8 mouse cellular contexts compared by ENCODE assay signal in the genomic region with DNA sequence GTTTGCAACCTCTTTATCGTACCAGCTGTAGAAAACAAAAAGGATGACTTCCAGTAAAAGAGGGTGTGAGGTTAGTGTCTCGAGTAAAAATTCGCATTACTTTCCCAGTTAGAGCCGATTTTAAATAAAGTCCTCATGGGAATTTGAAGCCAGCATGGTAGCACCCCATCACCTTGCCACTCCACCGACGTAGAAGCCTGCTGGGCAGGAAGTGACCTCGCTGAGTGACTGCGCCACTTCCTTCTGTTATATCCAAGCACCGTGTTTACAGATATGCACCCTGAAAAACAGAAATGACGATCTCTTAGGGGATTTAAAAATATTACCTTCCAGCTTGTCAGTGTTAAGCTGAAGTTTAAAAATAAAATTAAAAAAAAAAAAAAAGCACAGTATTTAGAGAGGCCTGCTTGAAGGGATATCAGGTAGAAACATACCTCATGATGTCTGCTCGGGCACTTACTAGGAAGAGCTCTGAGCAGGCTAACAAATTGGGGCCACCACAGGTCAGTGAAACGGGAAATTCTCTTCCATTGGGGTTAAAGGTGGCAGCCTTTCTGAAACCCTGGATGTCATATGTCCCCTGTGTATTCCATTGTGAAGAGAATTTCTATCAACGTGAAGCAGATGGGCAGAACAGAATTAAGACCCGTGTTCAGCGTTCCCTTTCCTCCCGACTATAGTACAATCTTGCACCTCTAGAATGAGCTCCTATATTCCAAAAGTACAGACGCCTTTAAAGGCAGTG.
DNase-seq lines count a peak whose midpoint lies in the region; ATAC-seq and TF ChIP-seq lines count a peak whose summit lies in the region.

No protein-coding gene starts in this region.

- ATAC-seq in hindbrain, embryonic 13.5 days (ENCODE audit: low FRiP score), result no peak
- ATAC-seq in midbrain, embryonic 11.5 days (ENCODE audit: low FRiP score), result no peak

- H3K4me3 ChIP-seq in kidney, adult 2 months (ENCODE audit: insufficient read depth, low read depth, low read length), result no peak overlapping the region
- peak overlapping the region; percentile 48 for H3K4me3 ChIP-seq in embryonic facial prominence, embryonic 10.5 days
- H3K4me3 ChIP-seq in hindbrain, embryonic 13.5 days, result peak overlapping the region; percentile 16
- no peak overlapping the region for H3K4me3 ChIP-seq in midbrain, embryonic 11.5 days (ENCODE audit: low read depth, low read length)

- H3K4me1 ChIP-seq in kidney, adult 2 months (ENCODE audit: control insufficient read depth, insufficient read depth, low read length), result no peaks in the 10 kb centered on the region
- peaks cover 34% of the 10 kb centered on the region for H3K4me1 ChIP-seq in embryonic facial prominence, embryonic 10.5 days
- H3K4me1 ChIP-seq in hindbrain, embryonic 13.5 days (replicated peaks), result peaks cover 8% of the 10 kb centered on the region
- no peaks in the 10 kb centered on the region for H3K4me1 ChIP-seq in midbrain, embryonic 11.5 days (ENCODE audit: control insufficient read depth, insufficient read depth, low read length)

- no peaks in the 10 kb centered on the region for H3K9me3 ChIP-seq in embryonic facial prominence, embryonic 10.5 days
- H3K9me3 ChIP-seq in hindbrain, embryonic 13.5 days, result no peaks in the 10 kb centered on the region
- no peaks in the 10 kb centered on the region for H3K9me3 ChIP-seq in midbrain, embryonic 11.5 days (ENCODE audit: control insufficient read depth, low read length)

- peak overlapping the region; percentile 50 for H3K4me2 ChIP-seq in hindbrain, embryonic 13.5 days
- H3K4me2 ChIP-seq in midbrain, embryonic 11.5 days, result peak overlapping the region; percentile 24; the same call in 1 of the 2 replicates

- H3K36me3 ChIP-seq in kidney, adult 2 months (ENCODE audit: control insufficient read depth, insufficient read depth, low read length), result no peaks in the 10 kb centered on the region
- no peaks in the 10 kb centered on the region for H3K36me3 ChIP-seq in embryonic facial prominence, embryonic 10.5 days (replicated peaks)
- no peaks in the 10 kb centered on the region for H3K36me3 ChIP-seq in hindbrain, embryonic 13.5 days
- no peaks in the 10 kb centered on the region for H3K36me3 ChIP-seq in midbrain, embryonic 11.5 days (ENCODE audit: control insufficient read depth, insufficient read depth, low read length)

- TF ChIP-seq POLR2A in kidney, adult 2 months (IDR thresholded peaks at IDR 0.05; ENCODE audit: low read depth, low read length), result no peak

- no peak overlapping the region for H3K27ac ChIP-seq in kidney, adult 2 months (ENCODE audit: insufficient read depth, low read depth, low read length)
- peak overlapping the region; percentile 26; the same call in 1 of the 2 replicates for H3K27ac ChIP-seq in embryonic facial prominence, embryonic 10.5 days (replicated peaks)
- no peak overlapping the region for H3K27ac ChIP-seq in hindbrain, embryonic 13.5 days
- no peak overlapping the region for H3K27ac ChIP-seq in midbrain, embryonic 11.5 days (ENCODE audit: low read depth, low read length)

- WGBS in kidney, adult 2 months, result 32% methylated on average over 17 of the region's 17 CpGs
- 26% methylated on average over 17 of the region's 17 CpGs for WGBS in embryonic facial prominence, embryonic 10.5 days
- 41% methylated on average over 17 of the region's 17 CpGs for WGBS in hindbrain, embryonic 13.5 days
- WGBS in midbrain, embryonic 11.5 days, result 44% methylated on average over 17 of the region's 17 CpGs

- no peak for TF ChIP-seq CTCF in kidney, adult 2 months (conservative IDR thresholded peaks at IDR 0.05; ENCODE audit: insufficient read depth, insufficient read length, low read depth, low read length)

- peak; percentile 2 for DNase-seq in kidney, adult 2 months
- no peak for DNase-seq in kidney, adult 11 months
- DNase-seq in embryonic facial prominence, embryonic 10.5 days (ENCODE audit: low spot score), result peak; percentile 60
- DNase-seq in midbrain, embryonic 11.5 days (ENCODE audit: low spot score, missing footprints), result peak; percentile 86
- no peak for DNase-seq in Muller cell, postnatal 12 days (ENCODE audit: inconsistent ontology term)
- DNase-seq in right cerebral cortex, postnatal 36 days (ENCODE audit: low spot score in 2 of 2), result no peak
- DNase-seq in layer of hippocampus, adult 8-10 months (ENCODE audit: low spot score in 2 of 2), result no peak

- no peaks in the 10 kb centered on the region for H3K27me3 ChIP-seq in kidney, adult 2 months (replicated peaks; ENCODE audit: control insufficient read depth, insufficient read depth, low read length)
- peaks cover 24% of the 10 kb centered on the region for H3K27me3 ChIP-seq in embryonic facial prominence, embryonic 10.5 days (replicated peaks; ENCODE audit: low read depth, poor library complexity, severe bottlenecking)
- peaks cover 12% of the 10 kb centered on the region for H3K27me3 ChIP-seq in hindbrain, embryonic 13.5 days
- no peaks in the 10 kb centered on the region for H3K27me3 ChIP-seq in midbrain, embryonic 11.5 days (ENCODE audit: control insufficient read depth, insufficient read depth, low read length)

- 0 out of 2 replicates have a peak overlapping the region, but pooled peaks have one; percentile 39 for H3K9ac ChIP-seq in hindbrain, embryonic 13.5 days
- no peak overlapping the region for H3K9ac ChIP-seq in midbrain, embryonic 11.5 days (ENCODE audit: low read length)

Comparison
In these comparisons a context has a peak if more than half of its experiments do, and no peak if none do; other contexts are left out.
1. DNase-seq: peak in kidney, adult 2 months (single experiment), embryonic facial prominence, embryonic 10.5 days (single experiment) and midbrain, embryonic 11.5 days (single experiment); none in kidney, adult 11 months (single experiment), Muller cell, postnatal 12 days (single experiment), right cerebral cortex, postnatal 36 days (0 of 2) and layer of hippocampus, adult 8-10 months (0 of 2).
2. H3K4me3 ChIP-seq: peak in embryonic facial prominence, embryonic 10.5 days (single experiment) and hindbrain, embryonic 13.5 days (single experiment); none in kidney, adult 2 months (single experiment) and midbrain, embryonic 11.5 days (single experiment).